Mouse (Mus musculus): ENCODE data around the gene C87414. TPM values are rescaled to one million over a fixed set of nuclear protein-coding genes. Genes with fewer than 3 reads are reported as not detected.
"Not testable (repeated sequence)": the region's sequence is repeated elsewhere in the genome, so short reads cannot be mapped to it uniquely, and the experiment has no call there.

C87414 gene
- not detected in 2 replicates for polyA plus RNA-seq (2014; fragmentation: Nextera tagmentation; extraction: Ambion mirVana)

GRCm38 (mm10) chr5:93671451-93671850, at the start of gene C87414:
Gene C87414, minus strand, starts transcription at chr5:93671551.
- no CpG with 5 or more reads among the region's 3 CpGs for WGBS
- not testable (repeated sequence) for H3K27me3 ChIP-seq (ENCODE audit: control insufficient read depth, insufficient read depth, low read length); ATAC-seq (ENCODE audit: low FRiP score); H3K9me3 ChIP-seq (ENCODE audit: control insufficient read depth, low read length); H3K4me2 ChIP-seq; DNase-seq (ENCODE audit: low spot score, missing footprints); H3K36me3 ChIP-seq (ENCODE audit: control insufficient read depth, insufficient read depth, low read length); H3K4me1 ChIP-seq (ENCODE audit: control insufficient read depth, insufficient read depth, low read length); H3K27ac ChIP-seq (ENCODE audit: low read depth, low read length); H3K9ac ChIP-seq (ENCODE audit: low read length); H3K4me3 ChIP-seq (ENCODE audit: low read depth, low read length)

DNA sequence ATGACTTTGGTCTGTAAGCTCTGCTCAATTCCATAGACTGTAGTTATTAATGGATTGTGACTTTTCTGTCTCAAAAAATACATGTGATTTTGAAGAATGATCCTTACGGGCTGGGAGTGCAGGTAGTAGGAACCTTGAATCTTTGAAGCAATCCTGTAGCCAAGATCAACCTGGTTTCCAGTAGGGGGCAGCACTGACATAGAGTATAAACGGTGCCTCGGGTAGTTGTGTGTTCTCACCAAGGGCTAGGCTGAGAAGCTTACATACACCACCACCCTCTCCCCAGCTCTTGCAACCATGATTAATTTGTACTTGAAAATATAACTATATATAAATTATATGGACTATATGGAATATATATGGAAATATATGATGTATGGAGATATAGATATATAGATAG, 13.3 kb upstream of the C87414 start:
- not testable (repeated sequence) for H3K4me2 ChIP-seq; H3K27me3 ChIP-seq (ENCODE audit: control insufficient read depth, insufficient read depth, low read length); H3K4me3 ChIP-seq (ENCODE audit: low read depth, low read length); H3K9me3 ChIP-seq (ENCODE audit: control insufficient read depth, low read length); H3K27ac ChIP-seq (ENCODE audit: low read depth, low read length); H3K36me3 ChIP-seq (ENCODE audit: control insufficient read depth, insufficient read depth, low read length); DNase-seq (ENCODE audit: low spot score, missing footprints); H3K4me1 ChIP-seq (ENCODE audit: control insufficient read depth, insufficient read depth, low read length); ATAC-seq (ENCODE audit: low FRiP score); H3K9ac ChIP-seq (ENCODE audit: low read length)
- 72% methylated on average over 3 of the region's 3 CpGs for WGBS

Other genes with a start within 250 kb of the C87414 start
- not detected in 2 replicates for gene Gm16427, start 131.4 kb downstream of the C87414 start, polyA plus RNA-seq (2014; fragmentation: Nextera tagmentation; extraction: Ambion mirVana)
- not detected in 2 replicates for gene Gm7792, start 172.2 kb upstream of the C87414 start, polyA plus RNA-seq (2014; fragmentation: Nextera tagmentation; extraction: Ambion mirVana)